Mouse (Mus musculus): ENCODE measurements around the gene Dnm3.

DNA sequence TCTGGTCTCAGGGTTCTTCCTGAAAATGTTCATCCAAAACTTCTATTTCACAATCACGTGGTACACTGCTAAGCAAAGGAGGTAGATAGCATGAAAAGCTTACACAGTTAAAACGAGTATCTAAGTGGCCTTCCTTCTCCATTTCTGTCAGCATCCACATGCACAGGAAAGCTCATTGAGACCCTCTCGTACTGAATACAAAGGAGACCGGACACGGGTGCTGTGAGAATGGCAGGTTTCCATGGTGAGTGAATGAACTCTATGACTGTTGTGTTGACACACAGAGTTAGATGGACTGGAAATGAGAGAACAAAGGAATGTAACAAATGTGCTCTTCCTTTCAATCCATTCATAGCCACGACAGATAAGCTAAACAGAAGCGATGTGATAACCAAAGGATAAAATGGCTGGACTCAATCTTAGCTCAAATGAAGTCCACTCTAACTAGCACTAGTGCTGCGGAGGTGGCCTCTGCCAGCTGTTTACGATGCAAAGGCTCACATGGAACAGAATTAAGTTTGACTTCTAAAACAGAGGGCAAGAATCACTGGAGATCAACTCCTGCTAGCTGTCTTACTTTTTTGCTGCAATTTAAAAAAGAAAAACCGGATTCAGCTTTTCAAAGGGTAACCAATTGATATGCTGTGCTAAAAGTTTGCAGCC is 268.2 kb downstream of the Dnm3 start:
- TF ChIP-seq MAX (IDR thresholded peaks at IDR 0.05; ENCODE audit: low read depth) (no peak), E2F4 (IDR thresholded peaks at IDR 0.05; ENCODE audit: insufficient read depth) (no peak), SRF (IDR thresholded peaks at IDR 0.05; ENCODE audit: control insufficient read depth, insufficient read length, low read depth) (no peak), POLR2AphosphoS2 (IDR thresholded peaks at IDR 0.05; ENCODE audit: insufficient read length, low read depth) (no peak), POLR2A (IDR thresholded peaks at IDR 0.05; ENCODE audit: insufficient read length, low read depth) (no peak), MYOD1 (IDR thresholded peaks at IDR 0.05; ENCODE audit: control insufficient read depth in 1 of 3, insufficient read length in 2 of 3, low read depth in 2 of 3) (no peak), MYOG (IDR thresholded peaks at IDR 0.05; ENCODE audit: control insufficient read depth in 1 of 3, insufficient read depth in 1 of 3, insufficient read length in 2 of 3, low read depth in 2 of 3) (no peak), TCF3 (IDR thresholded peaks at IDR 0.05; ENCODE audit: insufficient read length, low read depth) (no peak), TCF12 (IDR thresholded peaks at IDR 0.05; ENCODE audit: insufficient read depth, poor library complexity, severe bottlenecking) (no peak)
